Mouse (Mus musculus) kidney, postnatal 14 days (tissue): ENCODE measurements around the gene Abca17.

ENCODE experiments used
- DNase-seq: peaks from one replicate; pipeline ENCODE4 v3.0.0; 2022; ENCODE audit warnings: mixed read lengths

Abca17 gene

DNA sequence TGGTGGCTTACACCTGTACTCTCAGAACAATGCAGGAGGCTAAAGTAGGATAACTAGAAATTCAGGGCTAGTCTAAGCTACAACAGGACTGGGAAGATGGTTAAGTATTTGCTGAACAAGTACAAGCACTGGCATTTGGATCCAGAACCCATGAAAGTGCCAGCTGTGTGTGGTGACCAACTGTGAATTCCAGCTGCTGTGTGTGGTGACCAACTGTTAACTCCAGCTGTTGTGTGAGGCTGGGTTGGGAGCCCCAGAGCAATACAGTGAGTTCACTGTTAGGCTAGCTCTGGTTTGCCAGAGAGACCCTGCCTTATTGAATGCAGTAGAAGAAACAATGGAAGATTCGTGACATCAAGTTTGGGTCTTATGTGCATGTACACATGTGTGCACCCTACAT lies 114.4 kb downstream of the Abca17 start:
- DNase-seq = no peak

DNA sequence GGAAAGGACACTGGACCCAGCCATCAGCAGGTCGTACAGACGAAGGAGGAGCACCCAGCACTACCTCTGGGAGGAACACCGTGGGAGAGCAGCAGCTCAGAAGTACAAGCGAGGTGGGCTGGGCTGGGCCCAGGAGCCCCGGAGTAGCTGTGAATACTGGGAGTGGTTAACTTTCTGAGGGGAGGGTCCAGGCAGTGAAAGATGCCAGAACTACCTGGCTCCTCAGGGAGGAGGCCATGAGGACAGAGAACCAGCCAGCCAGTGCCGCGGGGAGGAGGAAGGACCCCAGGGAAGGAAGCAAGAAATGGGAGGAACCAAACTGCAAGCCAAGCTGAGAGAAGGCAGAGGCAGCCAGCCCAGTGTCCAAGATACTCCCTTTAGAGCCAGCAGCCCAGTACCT lies 122.9 kb downstream of the Abca17 start:
- DNase-seq = no peak

DNA sequence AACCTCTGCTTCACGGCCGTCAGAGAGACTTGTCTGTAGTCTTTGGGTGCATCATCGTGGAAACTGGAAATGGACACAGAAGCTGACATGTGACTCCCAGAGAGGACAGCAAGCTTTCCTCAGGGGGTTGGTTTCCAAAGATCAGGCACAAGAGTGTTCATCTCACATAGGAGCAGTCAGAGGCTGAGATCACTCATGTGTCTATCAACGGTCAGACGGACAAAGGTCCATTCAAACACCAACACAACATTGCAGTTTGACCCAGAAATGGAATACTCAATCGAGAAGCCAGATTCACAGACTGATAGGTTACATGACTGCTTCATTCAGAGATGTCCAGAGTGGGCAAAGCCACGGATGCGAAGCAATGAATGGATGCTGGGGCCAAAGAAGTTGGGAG lies 124.1 kb downstream of the Abca17 start:
- no peak for DNase-seq

DNA sequence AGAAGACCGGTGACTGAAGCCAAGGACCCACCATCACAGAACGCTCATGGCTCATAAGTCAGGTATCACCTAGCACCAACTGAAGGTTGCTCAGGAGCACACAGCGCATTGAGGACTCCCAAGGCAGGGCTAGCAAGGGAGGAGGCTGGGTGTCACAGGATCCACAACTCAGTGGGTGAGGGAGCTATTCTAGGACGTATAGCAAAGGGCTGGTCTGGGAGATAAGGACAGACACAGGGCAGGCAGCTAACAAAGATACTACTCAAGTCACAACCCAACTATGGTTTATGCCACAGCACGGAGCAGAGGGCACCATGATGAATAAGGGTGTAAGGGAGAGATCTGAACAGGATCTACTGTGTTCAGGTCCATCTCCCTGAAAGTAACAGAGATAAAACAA lies 125.0 kb downstream of the Abca17 start:
- no peak for DNase-seq

DNA sequence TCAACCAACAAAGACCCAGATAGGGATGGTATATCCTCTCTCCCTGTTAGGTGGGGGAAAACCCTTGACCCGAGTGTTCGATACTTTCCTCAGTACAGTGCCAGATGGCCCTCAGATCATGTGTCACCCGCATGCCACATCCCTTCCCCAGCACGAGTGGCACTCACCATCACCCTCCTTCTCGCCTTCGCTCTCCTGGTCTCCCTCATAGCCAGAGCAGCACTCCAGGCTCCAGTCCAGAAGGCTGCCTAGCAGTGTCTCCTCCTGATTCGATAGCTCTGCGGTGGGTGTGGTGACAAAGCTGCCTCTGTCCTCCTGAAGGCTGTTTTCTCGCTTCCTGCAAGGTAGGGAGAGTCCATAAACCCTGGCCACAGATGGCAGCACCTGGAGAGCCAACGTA lies 126.1 kb downstream of the Abca17 start:
- no peak for DNase-seq

DNA sequence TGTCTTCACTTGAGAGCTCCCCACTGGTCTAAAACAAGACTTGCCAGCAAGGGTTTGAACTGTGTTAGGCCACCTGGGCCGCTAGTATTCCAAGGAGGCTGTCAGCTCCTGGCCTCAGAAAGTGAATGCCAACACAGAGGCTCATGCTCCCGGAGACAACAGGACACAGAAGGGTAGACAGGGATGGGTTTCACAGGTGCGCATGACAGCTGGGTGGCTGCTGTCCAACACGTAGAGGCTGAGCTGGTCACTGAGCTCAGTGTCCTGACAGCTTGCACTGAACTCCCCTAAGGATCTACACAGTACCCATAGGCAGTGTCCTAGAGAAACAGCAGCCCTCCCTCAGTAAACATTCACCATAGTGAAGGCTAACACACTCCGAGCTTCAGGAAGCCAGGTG lies 127.4 kb downstream of the Abca17 start:
- DNase-seq = no peak

DNA sequence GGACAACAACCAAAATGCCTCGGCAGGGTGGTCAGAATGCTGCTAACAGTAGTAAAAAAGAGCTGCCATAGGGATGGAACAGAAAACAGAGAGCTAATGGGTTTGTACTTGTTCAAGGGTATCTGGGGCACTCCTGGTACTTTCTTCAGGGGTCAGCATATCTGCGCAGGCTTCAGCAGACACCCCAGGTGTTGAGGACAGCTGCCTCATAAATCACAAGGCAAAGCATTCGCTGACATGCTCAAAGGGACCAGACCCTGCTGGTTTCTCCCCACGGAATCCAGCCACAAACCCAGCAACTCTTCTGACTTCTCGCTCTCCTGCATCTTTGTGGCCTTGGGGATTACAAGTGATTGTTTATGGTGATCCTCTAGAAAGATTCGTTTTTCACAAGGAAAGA lies 128.2 kb downstream of the Abca17 start:
- no peak for DNase-seq

DNA sequence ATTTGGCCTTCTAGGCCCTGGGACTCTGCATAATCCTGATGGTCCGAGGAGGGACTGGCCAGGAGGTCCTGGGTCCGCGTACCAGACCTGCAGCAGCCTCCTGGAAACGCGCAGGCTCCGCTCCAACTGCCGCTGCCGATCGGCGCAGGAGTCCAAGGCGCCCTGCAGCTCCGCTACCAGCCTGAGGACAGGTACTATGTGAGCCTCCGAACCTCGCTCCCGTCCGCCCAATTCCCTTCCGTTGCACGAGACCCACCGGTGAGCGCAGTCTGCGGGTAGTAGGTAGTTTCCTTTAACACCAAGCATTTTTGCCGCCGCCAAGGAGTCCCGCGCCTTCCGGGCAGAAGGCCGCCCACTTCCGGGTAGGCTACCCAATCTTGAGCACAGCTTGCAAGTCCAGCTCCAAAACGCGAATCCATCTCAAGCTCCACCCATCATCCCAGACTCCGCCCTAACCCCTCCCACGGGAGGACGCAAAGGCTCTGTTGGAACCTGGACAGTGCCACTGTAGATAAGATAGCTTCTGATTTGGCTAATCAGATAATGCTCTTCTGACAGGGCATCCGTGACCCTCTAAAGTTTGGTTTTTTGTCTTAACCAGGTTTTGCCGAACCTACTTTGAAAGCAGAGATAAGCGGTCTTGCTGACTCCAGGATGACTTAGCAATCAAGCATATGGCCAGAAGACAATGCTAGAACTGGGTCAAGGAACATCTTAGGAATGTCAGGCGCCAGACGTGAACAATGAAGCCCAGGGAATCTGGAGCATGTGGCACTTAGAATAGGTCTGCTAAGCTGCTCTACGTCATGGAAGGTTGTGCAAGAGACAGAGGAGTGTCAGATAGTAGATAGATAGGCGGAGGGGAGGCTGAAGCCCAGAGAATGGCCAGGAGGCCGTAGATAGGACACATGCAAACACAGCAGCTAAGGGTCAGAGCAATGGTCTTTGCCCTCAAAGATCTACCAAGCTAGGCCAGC lies 130.1 kb downstream of the Abca17 start, which contains the start of gene Tedc2:
Gene Tedc2 (minus strand): TSS at position 417 of the 977 bp plus-strand sequence.
- peak; percentile 95 for DNase-seq

DNA sequence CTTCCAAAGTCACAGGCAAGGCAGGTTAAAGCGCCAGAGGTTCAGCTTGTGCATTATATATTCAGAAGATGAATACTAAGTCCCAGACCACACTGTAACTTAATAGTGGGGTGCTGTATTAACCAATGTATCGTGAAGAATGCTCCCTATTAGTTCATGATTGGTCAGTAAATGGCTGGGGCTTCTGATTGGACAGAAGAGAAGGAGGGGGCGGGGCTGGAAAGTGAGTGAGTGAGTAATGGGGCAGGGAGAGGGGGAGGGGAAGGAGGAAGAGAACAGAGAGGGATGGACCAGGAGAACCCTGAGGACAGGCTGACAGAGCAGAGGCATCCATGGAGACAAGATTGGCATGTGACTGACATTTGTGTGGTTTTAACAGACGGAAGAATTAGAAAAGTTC lies 134.0 kb downstream of the Abca17 start:
- no peak for DNase-seq
